Mouse (Mus musculus) mesoderm, embryonic 11.5 days (tissue): ENCODE measurements around the gene Mrpl52.

Experiments used
- DNase-seq: peaks from one replicate; pipeline ENCODE4 v3.0.0-alpha.2; 2012; ENCODE audit warnings: low read depth, low spot score

Mrpl52 gene

DNA sequence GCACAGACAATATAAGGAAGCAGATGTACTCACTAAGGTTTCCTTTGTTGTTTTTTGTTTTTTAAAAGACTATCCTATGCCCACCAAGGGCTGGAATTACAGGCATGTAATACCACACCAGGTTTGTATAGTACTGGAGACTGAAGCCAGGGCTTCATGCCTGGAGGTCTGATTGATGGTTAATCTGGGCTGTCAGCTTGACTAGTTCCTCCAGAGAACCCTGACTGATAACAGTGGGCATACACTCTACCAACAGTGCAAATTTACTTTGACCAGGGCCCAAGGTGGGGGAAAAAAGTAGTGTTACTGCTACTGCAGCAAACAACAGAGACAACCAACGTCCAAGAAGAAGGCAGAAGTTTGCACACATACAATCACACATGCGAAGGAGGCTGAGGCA, 44.8 kb downstream of the Mrpl52 start:
- no peak for DNase-seq

DNA sequence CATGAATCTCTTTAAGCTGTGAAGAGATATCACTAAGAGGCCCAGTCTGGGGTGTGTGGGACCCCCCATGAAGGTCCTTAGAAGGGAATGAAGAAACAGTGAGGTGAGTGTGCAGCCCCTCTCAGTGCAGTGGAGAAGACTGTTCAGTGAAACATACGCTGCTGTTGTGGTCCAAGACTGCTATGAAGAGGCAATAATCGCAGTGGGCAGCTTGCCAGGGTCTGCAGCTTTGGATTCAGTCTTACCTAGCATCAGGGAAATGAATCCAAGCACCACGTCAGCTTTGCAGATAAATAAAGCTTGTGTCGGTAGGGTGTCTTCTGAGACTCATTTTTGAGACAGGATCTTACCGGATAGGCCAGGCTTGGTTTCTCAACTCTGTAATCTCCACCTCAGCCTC, 46.0 kb downstream of the Mrpl52 start:
- no peak for DNase-seq

DNA sequence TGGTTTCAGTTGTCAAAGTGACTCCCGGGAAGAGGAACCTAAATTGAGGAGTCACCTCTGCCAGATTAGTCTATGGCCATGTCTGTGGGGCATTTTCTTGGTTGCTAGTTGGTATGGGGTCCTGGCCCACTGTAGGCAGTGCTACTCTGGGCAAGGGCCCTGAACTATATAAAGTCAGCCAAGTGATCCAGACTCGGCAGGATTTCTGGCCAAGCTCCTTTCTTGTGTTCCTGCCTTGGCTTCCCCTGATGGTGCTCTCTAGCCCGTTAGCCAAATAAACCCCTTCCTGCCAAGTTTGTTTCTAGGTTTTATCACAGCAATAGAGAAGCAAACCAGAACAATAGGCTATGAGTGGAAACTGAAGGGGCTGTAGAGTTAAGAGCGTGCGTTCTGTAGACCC, 48.0 kb downstream of the Mrpl52 start:
- no peak for DNase-seq

DNA sequence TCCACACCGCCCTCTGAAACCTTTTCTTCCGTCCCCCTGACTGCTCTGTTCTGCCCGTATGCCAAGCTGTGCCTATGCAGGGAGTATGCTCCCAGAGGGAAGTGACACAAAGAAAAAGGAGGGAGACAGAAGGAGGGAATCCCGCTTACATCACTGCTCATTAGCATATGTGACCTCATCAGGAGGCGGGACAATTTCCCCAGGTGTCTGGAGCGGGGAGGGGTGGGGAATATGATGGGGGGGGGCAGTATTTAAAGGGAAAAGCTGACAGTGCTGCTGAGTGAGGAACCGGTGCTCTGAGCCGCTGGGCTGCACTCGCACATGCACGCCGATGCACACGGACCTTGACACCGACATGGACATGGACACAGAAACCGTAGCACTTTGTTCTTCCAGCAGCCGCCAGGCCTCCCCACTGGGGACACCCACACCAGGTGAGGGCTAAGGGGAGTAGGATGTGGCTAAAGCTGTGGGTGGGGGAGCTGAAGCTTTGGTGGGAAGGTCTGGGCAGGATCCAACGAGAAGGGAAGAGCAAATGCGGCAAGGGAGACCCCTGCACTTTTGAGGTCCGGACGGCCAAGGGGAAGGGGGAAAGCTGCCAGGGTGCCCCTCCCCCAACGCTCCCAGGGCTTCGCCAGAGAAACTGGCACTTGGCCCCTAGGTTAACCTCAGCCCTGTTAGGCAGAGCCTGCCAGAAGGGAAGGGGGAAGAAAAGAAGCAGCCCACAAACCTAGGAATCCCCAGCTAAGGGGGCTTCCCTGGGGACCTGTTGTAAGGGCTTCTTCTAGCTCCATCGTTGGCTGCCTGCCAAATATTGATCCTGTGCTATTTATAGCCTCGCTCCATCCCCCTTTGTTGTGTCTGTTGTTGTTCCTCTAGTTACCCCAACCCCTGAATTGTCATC, 49.5 kb downstream of the Mrpl52 start, which contains the start of gene Rem2:
Gene Rem2, plus strand, starts transcription at position 160 of the 904 bp plus-strand sequence.
- DNase-seq = peak; percentile 81

DNA sequence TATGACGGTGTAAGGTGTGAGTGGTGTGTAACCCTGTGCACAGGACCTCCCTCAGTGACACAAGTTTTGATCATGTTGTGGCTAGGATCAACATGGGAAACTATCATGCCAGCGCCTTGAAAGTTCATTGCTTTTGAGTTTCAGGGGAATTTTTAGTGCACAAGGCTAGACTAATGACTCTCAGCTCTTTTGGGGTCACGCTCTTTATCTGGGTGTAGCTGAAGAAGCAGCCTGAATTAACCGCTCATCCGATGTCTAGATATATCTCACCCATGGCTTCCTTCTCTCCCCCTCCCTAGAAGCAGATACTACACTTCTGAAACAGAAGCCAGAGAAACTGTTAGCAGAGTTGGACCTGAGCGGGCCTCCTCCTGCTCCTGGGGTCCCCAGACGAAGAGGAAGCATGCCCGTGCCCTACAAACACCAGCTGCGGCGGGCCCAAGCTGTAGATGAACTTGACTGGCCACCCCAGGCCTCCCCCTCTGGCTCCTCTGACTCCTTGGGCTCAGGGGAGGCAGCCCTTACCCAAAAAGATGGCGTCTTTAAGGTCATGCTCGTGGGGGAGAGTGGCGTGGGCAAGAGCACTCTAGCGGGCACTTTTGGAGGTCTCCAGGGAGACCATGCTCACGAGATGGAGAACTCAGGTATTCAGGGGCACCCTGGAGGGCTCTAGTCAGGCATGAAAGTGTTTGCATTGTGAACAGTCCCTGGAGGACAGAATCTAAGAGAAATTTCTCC, 50.6 kb downstream of the Mrpl52 start:
- DNase-seq = no peak
